Mouse (Mus musculus) midbrain, embryonic 16.5 days (tissue): ENCODE results near the gene Marcksl1. TPM values are rescaled to one million over a fixed set of nuclear protein-coding genes. Genes with fewer than 3 reads are reported as not detected.

Source experiments
- ATAC-seq: fragments of 200-750 bp; cut with Nextera tagmentation; 2 replicates; pipeline ENCODE4 v1.8.0; 2017; ENCODE audit warnings: moderate TSS enrichment
- H3K27ac ChIP-seq: fragments of 300-500 bp; sonication (generic); 2 replicates; pipeline ENCODE4 v1.5.1; 2014; ENCODE audit warnings: mild to moderate bottlenecking, low read length, mixed read lengths
- H3K27me3 ChIP-seq: fragments of 300-500 bp; sonication (generic); 2 replicates; pipeline ENCODE4 v1.6.1; 2014; ENCODE audit warnings: low read depth, low read length, mixed read lengths; ENCODE audit not compliant: control insufficient read depth, insufficient read depth
- H3K36me3 ChIP-seq: fragments of 300-500 bp; sonication (generic); 2 replicates; pipeline ENCODE4 v1.6.1; 2014; ENCODE audit warnings: mild to moderate bottlenecking, low read length, moderate library complexity, mixed read lengths; ENCODE audit not compliant: control insufficient read depth, insufficient read depth
- H3K4me1 ChIP-seq: fragments of 300-500 bp; sonication (generic); 2 replicates; pipeline ENCODE4 v1.6.1; 2014; ENCODE audit warnings: mild to moderate bottlenecking, low read length, mixed read lengths; ENCODE audit not compliant: control insufficient read depth, insufficient read depth
- H3K4me2 ChIP-seq: fragments of 300-500 bp; sonication (generic); 2 replicates; pipeline ENCODE4 v1.6.1; 2014; ENCODE audit warnings: mild to moderate bottlenecking, low read length, mixed read lengths
- H3K4me3 ChIP-seq: fragments of 300-500 bp; sonication (generic); 2 replicates; pipeline ENCODE4 v1.5.1; 2014; ENCODE audit warnings: low read depth, mild to moderate bottlenecking, low read length, moderate library complexity, mixed read lengths
- H3K9ac ChIP-seq: fragments of 300-500 bp; sonication (generic); 2 replicates; pipeline ENCODE4 v1.6.1; 2014; ENCODE audit warnings: low read depth, low read length, mixed read lengths
- H3K9me3 ChIP-seq: fragments of 300-500 bp; sonication (generic); replicated peaks from 2 replicates; pipeline ENCODE4 v1.6.1; 2014; ENCODE audit warnings: mild to moderate bottlenecking, low read length, mixed read lengths; ENCODE audit not compliant: control insufficient read depth, poor library complexity, severe bottlenecking
- WGBS: fragments of 180-500 bp; shearing (Covaris S2); extraction: QIAGEN DNeasy Blood & Tissue Kit; methylation state at CpG from one replicate; pipeline ENCODE4 v1.1.7; 2014; 5-methylcytosine and 5-hydroxymethylcytosine counted together
- microRNA-seq: library from miRNA; unstranded; fragments of <30 nt; microRNA quantifications from one replicate; pipeline ENCODE4, GENCODE M21; 2017
- polyA plus RNA-seq: library from polyadenylated mRNA; unstranded; fragments of >200 nt; fragmentation: Nextera tagmentation; extraction: Ambion mirVana; gene quantifications from 2 replicates; pipeline ENCODE4 v1.2.1, GENCODE M21; 2015

The Marcksl1 gene
- polyA plus RNA-seq, 1 experiment from 2014 or later, result 1,543 TPM

GRCm38 (mm10) chr4:129561184-129561583 lies 47.8 kb downstream of the Marcksl1 start:
- Histone ChIP-seq H3K4me3 (no peak overlapping the region), H3K27ac (no peak overlapping the region), H3K4me2 (no peak overlapping the region), H3K9me3 (no peaks in the 10 kb centered on the region), H3K4me1 (no peaks in the 10 kb centered on the region; the same call in 1 of the 2 replicates), H3K36me3 (no peaks in the 10 kb centered on the region), H3K9ac (no peak overlapping the region), H3K27me3 (no peaks in the 10 kb centered on the region)
- WGBS, result 92% methylated on average over 5 of the region's 5 CpGs
- ATAC-seq, result no peak

- no peaks in the 10 kb centered on the region for H3K9me3 ChIP-seq
- no peak for ATAC-seq
- no peak overlapping the region for H3K4me3 ChIP-seq
- 73% methylated on average over 8 of the region's 8 CpGs for WGBS
- H3K4me1 ChIP-seq, result no peaks in the 10 kb centered on the region
- no peak overlapping the region for H3K4me2 ChIP-seq
- no peaks in the 10 kb centered on the region for H3K27me3 ChIP-seq
- H3K9ac ChIP-seq, result no peak overlapping the region
- no peak overlapping the region for H3K27ac ChIP-seq
- H3K36me3 ChIP-seq, result no peaks in the 10 kb centered on the region
Observed at GRCm38 (mm10) chr4:129563718-129564117, 50.3 kb downstream of the Marcksl1 start.

- no peak overlapping the region for H3K4me3 ChIP-seq
- no peak overlapping the region for H3K9ac ChIP-seq
- 87% methylated on average over 6 of the region's 6 CpGs for WGBS
- H3K9me3 ChIP-seq, result no peaks in the 10 kb centered on the region
- H3K36me3 ChIP-seq, result no peaks in the 10 kb centered on the region
- no peaks in the 10 kb centered on the region for H3K27me3 ChIP-seq
- H3K4me2 ChIP-seq, result no peak overlapping the region
- no peak overlapping the region for H3K27ac ChIP-seq
- no peaks in the 10 kb centered on the region for H3K4me1 ChIP-seq
- ATAC-seq, result no peak
Observed at GRCm38 (mm10) chr4:129565139-129565538, 51.8 kb downstream of the Marcksl1 start.

Small RNA genes lying within 50 kb of the gene (microRNA-seq; reads per million reads assigned to microRNA genes)
- gene Mir8119, result not detected

Other genes starting within 250 kb of the Marcksl1 start
- gene Sync, start 226.0 kb upstream of the Marcksl1 start, polyA plus RNA-seq, result 0.63 and 0.85 TPM in 2 replicates
- 267 and 295 TPM in 2 replicates for gene Rbbp4, start 178.2 kb upstream of the Marcksl1 start, polyA plus RNA-seq
- 15.1 and 17.7 TPM in 2 replicates for gene Zbtb8os, start 177.9 kb upstream of the Marcksl1 start, polyA plus RNA-seq
- gene Zbtb8a, start 135.5 kb upstream of the Marcksl1 start, polyA plus RNA-seq, result 23.2 and 23.4 TPM in 2 replicates
- 19.1 and 19.6 TPM in 2 replicates for gene Zbtb8b, start 72.7 kb upstream of the Marcksl1 start, polyA plus RNA-seq
- gene Bsdc1, start 52.0 kb upstream of the Marcksl1 start, polyA plus RNA-seq, result 31.5 and 34.7 TPM in 2 replicates
- 1.2 TPM in 2 replicates for gene Tssk3, start 22.6 kb upstream of the Marcksl1 start, polyA plus RNA-seq
- 0.56 and 0.94 TPM in 2 replicates for gene Fam229a, start 22.4 kb upstream of the Marcksl1 start, polyA plus RNA-seq
- 74.7 and 83.2 TPM in 2 replicates for gene Hdac1, start 29.1 kb downstream of the Marcksl1 start, polyA plus RNA-seq
- gene Lck, start 60.1 kb downstream of the Marcksl1 start, polyA plus RNA-seq, result 15.4 and 16.2 TPM in 2 replicates
- gene Fam167b, start 65.0 kb downstream of the Marcksl1 start, polyA plus RNA-seq, result 0.26 TPM in 1 of 2 replicates, not detected in the other
- gene Eif3i, start 87.1 kb downstream of the Marcksl1 start, polyA plus RNA-seq, result 187 and 198 TPM in 2 replicates
- 177 and 180 TPM in 2 replicates for gene Tmem234, start 87.1 kb downstream of the Marcksl1 start, polyA plus RNA-seq
- gene Dcdc2b, start 100.7 kb downstream of the Marcksl1 start, polyA plus RNA-seq, result 3.5 and 4.1 TPM in 2 replicates
- 28.0 and 33.1 TPM in 2 replicates for gene Iqcc, start 105.5 kb downstream of the Marcksl1 start, polyA plus RNA-seq
- 172 and 183 TPM in 2 replicates for gene Ccdc28b, start 110.4 kb downstream of the Marcksl1 start, polyA plus RNA-seq
- 42.5 and 49.8 TPM in 2 replicates for gene Txlna, start 127.5 kb downstream of the Marcksl1 start, polyA plus RNA-seq
- gene Kpna6, start 159.2 kb downstream of the Marcksl1 start, polyA plus RNA-seq, result 18.6 and 19.3 TPM in 2 replicates
- 16.8 and 18.2 TPM in 2 replicates for gene Tmem39b, start 183.3 kb downstream of the Marcksl1 start, polyA plus RNA-seq
- 116 and 132 TPM in 2 replicates for gene Khdrbs1, start 228.7 kb downstream of the Marcksl1 start, polyA plus RNA-seq